Mouse (Mus musculus) limb, embryonic 11.5 days (tissue): ENCODE results near the gene Rbm44. TPM values are rescaled to one million over a fixed set of nuclear protein-coding genes. Genes with fewer than 3 reads are reported as not detected.

Experiments
- ATAC-seq: fragments of 200-750 bp; cut with Nextera tagmentation; 2 replicates; pipeline ENCODE4 v1.8.0; 2017; ENCODE audit warnings: low read depth; ENCODE audit not compliant: insufficient number of reproducible peaks, low FRiP score, low TSS enrichment
- DNase-seq: peaks from one replicate; pipeline ENCODE4 v3.0.0-alpha.2; 2015; ENCODE audit warnings: low spot score
- H3K27ac ChIP-seq: fragments of 300-500 bp; sonication (generic); replicated peaks from 2 replicates; pipeline ENCODE4 v1.5.1; 2014; ENCODE audit warnings: low read depth, mild to moderate bottlenecking, low read length
- H3K27me3 ChIP-seq: fragments of 300-500 bp; sonication (generic); 2 replicates; pipeline ENCODE4 v1.6.1; 2014; ENCODE audit warnings: mild to moderate bottlenecking, low read length, mixed read lengths; ENCODE audit not compliant: control insufficient read depth, insufficient read depth
- H3K36me3 ChIP-seq: fragments of 300-500 bp; sonication (generic); 2 replicates; pipeline ENCODE4 v1.6.1; 2014; ENCODE audit warnings: mild to moderate bottlenecking, low read length, moderate library complexity, mixed read lengths; ENCODE audit not compliant: control insufficient read depth, insufficient read depth
- H3K4me1 ChIP-seq: fragments of 300-500 bp; sonication (generic); 2 replicates; pipeline ENCODE4 v1.6.1; 2014; ENCODE audit warnings: low read length, mixed read lengths; ENCODE audit not compliant: control insufficient read depth, insufficient read depth
- H3K4me2 ChIP-seq: fragments of 300-500 bp; sonication (generic); 2 replicates; pipeline ENCODE4 v1.6.1; 2014; ENCODE audit warnings: low read depth, mild to moderate bottlenecking, moderate library complexity; ENCODE audit not compliant: severe bottlenecking
- H3K4me3 ChIP-seq: fragments of 300-500 bp; sonication (generic); 2 replicates; pipeline ENCODE4 v1.5.1; 2014; ENCODE audit warnings: low read depth, low read length
- H3K9ac ChIP-seq: fragments of 300-500 bp; sonication (generic); 2 replicates; pipeline ENCODE4 v1.6.1; 2014; ENCODE audit warnings: mild to moderate bottlenecking, low read length
- H3K9me3 ChIP-seq: fragments of 300-500 bp; sonication (generic); 2 replicates; pipeline ENCODE4 v1.6.1; 2016; ENCODE audit warnings: low read length; ENCODE audit not compliant: control insufficient read depth
- WGBS: fragments of 180-500 bp; shearing (Covaris S2); extraction: QIAGEN DNeasy Blood & Tissue Kit; methylation state at CpG from one replicate; pipeline ENCODE4 v1.1.7; 2014; 5-methylcytosine and 5-hydroxymethylcytosine counted together
- polyA plus RNA-seq: library from polyadenylated mRNA; unstranded; fragments of >200 nt; fragmentation: Nextera tagmentation; extraction: Ambion mirVana; gene quantifications from 2 replicates; pipeline ENCODE4 v1.2.1, GENCODE M21; 2014

The Rbm44 gene
- polyA plus RNA-seq, 1 experiment from 2014 or later = 0.52 TPM

- no peak overlapping the region for H3K4me3 ChIP-seq
- no peak for ATAC-seq
- H3K27ac ChIP-seq = no peak overlapping the region
- no peak for DNase-seq
- no peak overlapping the region for H3K4me2 ChIP-seq
- no peaks in the 10 kb centered on the region for H3K36me3 ChIP-seq
- H3K9me3 ChIP-seq = no peaks in the 10 kb centered on the region
- 72% methylated on average over 5 of the region's 5 CpGs for WGBS
- no peak overlapping the region for H3K9ac ChIP-seq
- H3K4me1 ChIP-seq = no peaks in the 10 kb centered on the region
- H3K27me3 ChIP-seq = no peaks in the 10 kb centered on the region
Measured at GRCm38 (mm10) chr1:91206873-91207272, 62.0 kb downstream of the Rbm44 start.

GRCm38 (mm10) chr1:91207334-91208074 lies 62.6 kb downstream of the Rbm44 start:
- H3K36me3 ChIP-seq = no peaks in the 10 kb centered on the region
- no peaks in the 10 kb centered on the region for H3K9me3 ChIP-seq
- H3K27me3 ChIP-seq = no peaks in the 10 kb centered on the region
- H3K4me2 ChIP-seq = no peak overlapping the region
- no peaks in the 10 kb centered on the region for H3K4me1 ChIP-seq
- no peak overlapping the region for H3K27ac ChIP-seq
- 58% methylated on average over 3 of the region's 3 CpGs for WGBS
- H3K9ac ChIP-seq = no peak overlapping the region
- ATAC-seq = no peak
- H3K4me3 ChIP-seq = no peak overlapping the region
- no peak for DNase-seq

DNA sequence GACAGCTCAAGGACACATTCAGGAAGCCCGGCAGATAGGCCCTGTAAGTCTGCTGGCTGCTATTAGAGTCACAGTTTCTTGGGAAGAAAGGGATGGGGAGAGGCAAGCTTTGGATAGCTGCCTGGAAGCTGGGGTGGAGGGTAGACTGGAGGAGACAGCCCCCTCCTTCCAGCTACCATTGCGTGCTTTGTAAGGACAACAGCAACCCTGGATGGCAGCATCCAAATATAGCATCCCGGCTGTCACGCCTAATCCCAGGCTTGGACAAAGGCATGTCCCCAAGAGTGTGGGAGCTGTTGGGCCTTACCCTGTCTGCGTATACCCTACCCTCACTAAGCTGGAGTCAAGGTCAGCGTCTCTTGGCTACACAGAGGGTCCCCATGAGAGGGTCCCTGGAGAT lies 64.5 kb downstream of the Rbm44 start:
- no peak for ATAC-seq
- Histone ChIP-seq H3K36me3 (no peaks in the 10 kb centered on the region), H3K27me3 (no peaks in the 10 kb centered on the region), H3K27ac (no peak overlapping the region), H3K4me2 (no peak overlapping the region), H3K4me1 (0 out of 2 replicates have a peak, but pooled peaks cover 2% of the 10 kb centered on the region), H3K9ac (no peak overlapping the region), H3K9me3 (no peaks in the 10 kb centered on the region), H3K4me3 (no peak overlapping the region)
- no peak for DNase-seq
- 92% methylated on average over 6 of the region's 6 CpGs for WGBS

- WGBS = 91% methylated on average over 6 of the region's 6 CpGs
- no peak overlapping the region for H3K27ac ChIP-seq
- DNase-seq (no peak), ATAC-seq (no peak)
- no peaks in the 10 kb centered on the region for H3K27me3 ChIP-seq
- H3K4me3 ChIP-seq = no peak overlapping the region
- H3K4me2 ChIP-seq = no peak overlapping the region
- no peaks in the 10 kb centered on the region for H3K9me3 ChIP-seq
- no peaks in the 10 kb centered on the region for H3K36me3 ChIP-seq
- no peak overlapping the region for H3K9ac ChIP-seq
- H3K4me1 ChIP-seq = 0 out of 2 replicates have a peak, but pooled peaks cover 2% of the 10 kb centered on the region
Measured at GRCm38 (mm10) chr1:91209785-91210184, 64.9 kb downstream of the Rbm44 start.

- Histone ChIP-seq H3K4me3 (no peak overlapping the region), H3K27ac (no peak overlapping the region), H3K27me3 (no peaks in the 10 kb centered on the region), H3K4me2 (no peak overlapping the region), H3K9me3 (no peaks in the 10 kb centered on the region), H3K36me3 (no peaks in the 10 kb centered on the region), H3K9ac (no peak overlapping the region), H3K4me1 (0 out of 2 replicates have a peak, but pooled peaks cover 2% of the 10 kb centered on the region)
- WGBS = 63% methylated on average over 1 of the region's 1 CpGs
- no peak for ATAC-seq
- DNase-seq = peak; percentile 72
Measured at GRCm38 (mm10) chr1:91211099-91211498, 66.2 kb downstream of the Rbm44 start.

DNA sequence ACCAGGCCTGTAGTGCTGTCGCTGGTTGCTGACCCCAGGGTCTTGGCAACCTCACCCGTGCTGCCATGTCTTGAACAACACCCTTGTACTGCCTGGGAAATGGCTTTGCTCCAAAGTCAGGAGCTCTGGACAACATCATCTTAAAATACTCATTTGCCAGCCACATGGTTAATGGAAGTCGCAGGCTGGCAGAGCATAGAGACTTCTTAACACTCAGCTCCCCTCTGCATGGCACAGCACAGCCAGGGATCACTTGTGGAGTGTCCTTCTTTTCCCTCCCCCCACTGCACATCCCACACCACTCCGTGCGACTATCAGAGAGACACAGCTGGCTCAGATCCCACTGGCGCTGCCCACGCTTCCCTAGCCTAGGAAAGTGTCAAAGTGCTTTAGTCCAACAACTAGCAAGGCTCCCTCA lies 66.7 kb downstream of the Rbm44 start:
- Histone ChIP-seq H3K4me2 (no peak overlapping the region), H3K36me3 (no peaks in the 10 kb centered on the region), H3K9me3 (no peaks in the 10 kb centered on the region), H3K4me1 (0 out of 2 replicates have a peak, but pooled peaks cover 2% of the 10 kb centered on the region), H3K27me3 (no peaks in the 10 kb centered on the region), H3K4me3 (no peak overlapping the region), H3K27ac (0 out of 2 replicates have a peak overlapping the region, but pooled peaks have one; percentile 8), H3K9ac (no peak overlapping the region)
- 81% methylated on average over 7 of the region's 7 CpGs for WGBS
- ATAC-seq (no peak), DNase-seq (no peak)

DNA sequence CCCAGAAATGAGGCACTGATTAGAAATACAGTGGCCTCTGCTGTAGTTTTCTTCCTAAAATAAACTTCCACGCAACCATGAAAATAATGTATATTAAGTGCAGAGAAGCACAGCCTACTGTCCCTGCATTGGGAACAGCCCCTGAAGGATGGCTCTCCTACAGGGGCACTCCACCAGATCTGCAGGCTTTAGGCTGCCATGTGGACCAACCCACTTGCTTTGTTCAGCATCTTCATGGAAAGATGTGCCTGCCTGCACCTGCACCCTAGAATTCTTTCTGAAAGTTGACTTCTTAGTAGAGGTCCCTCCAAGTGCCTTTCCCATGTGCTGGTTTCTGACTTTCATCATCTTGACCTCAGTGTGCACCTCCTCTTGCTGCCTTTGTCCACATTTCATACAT lies 70.4 kb downstream of the Rbm44 start:
- Histone ChIP-seq H3K36me3 (no peaks in the 10 kb centered on the region), H3K4me2 (no peak overlapping the region), H3K27ac (no peak overlapping the region), H3K9me3 (no peaks in the 10 kb centered on the region), H3K4me1 (0 out of 2 replicates have a peak, but pooled peaks cover 2% of the 10 kb centered on the region), H3K27me3 (no peaks in the 10 kb centered on the region), H3K9ac (no peak overlapping the region), H3K4me3 (no peak overlapping the region)
- ATAC-seq = no peak
- no peak for DNase-seq
- 97% methylated on average over 1 of the region's 1 CpGs for WGBS

DNA sequence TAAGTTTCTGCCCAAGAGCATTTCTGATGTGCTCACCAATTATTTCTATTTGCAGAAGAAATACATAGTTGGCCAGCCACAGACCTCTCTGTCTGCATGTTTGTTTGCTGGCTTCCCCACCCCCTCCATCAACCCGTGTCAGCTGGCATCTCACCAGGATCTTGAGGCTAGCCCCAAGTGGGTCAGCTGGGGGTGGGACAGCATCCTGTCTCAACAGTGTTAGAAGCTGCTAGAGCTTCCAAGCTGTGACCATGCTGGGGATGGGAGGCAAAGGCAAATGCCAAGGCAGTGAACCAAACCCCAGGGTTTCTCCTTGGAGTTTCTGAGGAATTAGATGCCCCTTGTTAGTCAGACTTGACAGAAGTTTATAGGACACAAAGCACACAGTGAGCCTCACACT lies 71.1 kb downstream of the Rbm44 start:
- ATAC-seq = no peak
- H3K27me3 ChIP-seq = no peaks in the 10 kb centered on the region
- H3K27ac ChIP-seq = no peak overlapping the region
- no peak overlapping the region for H3K4me2 ChIP-seq
- no peak for DNase-seq
- 0 out of 2 replicates have a peak, but pooled peaks cover 2% of the 10 kb centered on the region for H3K4me1 ChIP-seq
- no peaks in the 10 kb centered on the region for H3K36me3 ChIP-seq
- H3K9me3 ChIP-seq = no peaks in the 10 kb centered on the region
- WGBS = 61% methylated on average over 1 of the region's 1 CpGs
- H3K4me3 ChIP-seq = no peak overlapping the region
- H3K9ac ChIP-seq = no peak overlapping the region
